Mouse (Mus musculus) spleen, adult 12 weeks (tissue): ENCODE measurements around the gene Phkb.

ENCODE experiments used
- DNase-seq: peaks from one replicate; pipeline ENCODE4 v3.0.0; 2022; ENCODE audit warnings: low spot score

Gene Phkb

GRCm38 (mm10) chr8:85944820-85945219, 104.1 kb downstream of the Phkb start:
- no peak for DNase-seq

GRCm38 (mm10) chr8:85958391-85958790, 117.6 kb downstream of the Phkb start:
- DNase-seq, result no peak

- no peak for DNase-seq
Measured at GRCm38 (mm10) chr8:85959880-85960279, 119.1 kb downstream of the Phkb start.

- DNase-seq, result no peak
Measured at GRCm38 (mm10) chr8:85977588-85978077, 136.9 kb downstream of the Phkb start.

GRCm38 (mm10) chr8:85992911-85993310, 152.2 kb downstream of the Phkb start:
- DNase-seq, result no peak

GRCm38 (mm10) chr8:85993661-85994060, 152.9 kb downstream of the Phkb start:
- no peak for DNase-seq

GRCm38 (mm10) chr8:85995971-85996370, 155.2 kb downstream of the Phkb start:
- DNase-seq, result no peak

GRCm38 (mm10) chr8:86006485-86006884, 165.7 kb downstream of the Phkb start:
- DNase-seq, result no peak

- no peak for DNase-seq
Measured at GRCm38 (mm10) chr8:86016806-86017205, 176.0 kb downstream of the Phkb start.

- DNase-seq, result no peak
Measured at GRCm38 (mm10) chr8:86028646-86029312, 188.0 kb downstream of the Phkb start.

- DNase-seq, result no peak
Measured at GRCm38 (mm10) chr8:86029451-86029850, 188.7 kb downstream of the Phkb start.

GRCm38 (mm10) chr8:86034662-86035365, 194.1 kb downstream of the Phkb start:
- no peak for DNase-seq

GRCm38 (mm10) chr8:86035371-86035770, 194.6 kb downstream of the Phkb start:
- no peak for DNase-seq

GRCm38 (mm10) chr8:86038462-86038861, 197.7 kb downstream of the Phkb start:
- no peak for DNase-seq

- DNase-seq, result no peak
Measured at GRCm38 (mm10) chr8:86042049-86042448, 201.3 kb downstream of the Phkb start.

GRCm38 (mm10) chr8:86050882-86051281, 210.1 kb downstream of the Phkb start:
- DNase-seq, result no peak

GRCm38 (mm10) chr8:86052003-86052402, 211.2 kb downstream of the Phkb start:
- no peak for DNase-seq

GRCm38 (mm10) chr8:86058618-86059017, 217.9 kb downstream of the Phkb start:
- DNase-seq, result no peak

GRCm38 (mm10) chr8:86059130-86059529, 218.4 kb downstream of the Phkb start:
- no peak for DNase-seq

- DNase-seq, result no peak
Measured at GRCm38 (mm10) chr8:86063411-86063810, 222.7 kb downstream of the Phkb start.

- no peak for DNase-seq
Measured at GRCm38 (mm10) chr8:86079433-86079832, 238.7 kb downstream of the Phkb start.

- no peak for DNase-seq
Measured at GRCm38 (mm10) chr8:86083346-86083745, 242.6 kb downstream of the Phkb start.

GRCm38 (mm10) chr8:86086791-86087190, 246.0 kb downstream of the Phkb start:
- no peak for DNase-seq

GRCm38 (mm10) chr8:86087468-86087867, 246.7 kb downstream of the Phkb start:
- no peak for DNase-seq
